Mouse (Mus musculus) induced T-regulatory cell, adult 2 months (primary cell): ENCODE results near the gene Ppfia2.

ENCODE experiments used
- DNase-seq: peaks from one replicate; pipeline ENCODE4 v3.0.0-alpha.2; 2012; ENCODE audit warnings: low read depth

Ppfia2 gene

DNA sequence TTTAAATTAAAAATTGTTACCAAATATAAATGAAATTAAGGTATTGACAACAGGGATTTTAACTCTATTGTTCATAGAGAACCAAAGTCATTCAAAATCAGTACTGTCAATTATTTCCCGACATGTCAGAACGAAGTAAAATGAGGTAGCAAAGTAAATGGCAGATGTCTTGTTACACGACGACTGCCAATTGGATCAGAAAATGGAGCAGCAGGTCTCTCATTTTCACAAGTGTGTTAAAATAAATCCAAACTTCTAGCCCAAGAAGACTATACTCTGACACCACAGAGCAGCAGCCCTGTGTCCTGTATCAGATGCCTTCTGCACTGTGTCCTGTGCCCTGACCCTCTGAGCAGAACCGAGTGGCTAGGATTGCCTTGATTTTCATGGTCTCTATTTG, 454.2 kb downstream of the Ppfia2 start:
- DNase-seq = no peak

DNA sequence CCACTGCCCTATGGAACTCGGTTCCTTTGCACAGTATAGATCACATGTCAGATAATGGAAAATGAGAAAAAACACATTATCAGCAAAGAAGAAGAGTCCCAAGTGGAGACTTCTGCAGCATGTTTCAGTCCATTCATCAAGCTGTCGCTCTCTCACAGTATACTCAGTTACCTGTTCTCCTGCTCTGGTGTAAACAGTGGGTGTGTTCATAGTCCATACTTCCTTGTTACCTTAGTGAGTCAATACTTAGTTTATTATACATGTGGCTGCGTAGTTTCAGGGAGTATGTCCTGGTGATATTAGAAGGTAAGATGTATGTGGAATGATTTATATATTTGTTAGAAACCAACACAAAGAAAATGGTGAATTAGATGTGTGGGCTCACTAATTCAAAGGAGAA, 454.7 kb downstream of the Ppfia2 start:
- DNase-seq = no peak

DNA sequence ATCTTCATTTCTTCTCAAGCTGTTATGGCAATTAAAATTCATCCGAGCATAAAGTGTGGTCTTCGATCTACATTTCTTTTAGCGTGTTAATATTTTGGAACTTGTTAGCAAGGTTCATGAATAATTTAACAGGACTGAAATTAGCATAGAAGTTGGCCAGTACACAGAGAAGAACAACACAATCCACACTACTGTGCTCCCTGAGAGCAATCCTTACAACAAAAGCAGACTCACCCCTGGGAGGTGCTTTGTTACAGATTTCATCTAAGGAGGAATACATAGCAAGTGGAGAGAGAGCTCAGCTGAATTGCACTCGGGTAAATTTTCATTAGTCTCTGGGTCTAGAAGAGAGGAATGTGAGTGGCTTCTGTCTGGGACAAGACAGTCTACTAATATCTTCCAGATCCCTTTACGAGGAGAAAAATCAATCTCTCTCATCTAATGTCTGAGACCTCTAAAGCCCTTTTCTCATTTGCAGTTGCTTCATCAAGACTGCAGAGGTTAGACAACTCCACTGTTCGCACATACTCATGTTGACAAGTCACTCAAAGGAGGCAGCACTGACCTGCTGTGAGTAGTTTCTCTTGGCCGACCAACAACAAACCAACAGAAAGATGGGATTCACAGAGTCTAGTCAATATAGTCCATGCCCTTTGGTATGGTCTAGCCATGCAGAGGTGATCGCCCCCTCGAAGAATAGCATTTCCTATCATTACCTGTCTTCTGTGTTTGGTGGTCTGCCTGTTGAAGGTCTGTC, 458.6 kb downstream of the Ppfia2 start:
- DNase-seq = no peak

DNA sequence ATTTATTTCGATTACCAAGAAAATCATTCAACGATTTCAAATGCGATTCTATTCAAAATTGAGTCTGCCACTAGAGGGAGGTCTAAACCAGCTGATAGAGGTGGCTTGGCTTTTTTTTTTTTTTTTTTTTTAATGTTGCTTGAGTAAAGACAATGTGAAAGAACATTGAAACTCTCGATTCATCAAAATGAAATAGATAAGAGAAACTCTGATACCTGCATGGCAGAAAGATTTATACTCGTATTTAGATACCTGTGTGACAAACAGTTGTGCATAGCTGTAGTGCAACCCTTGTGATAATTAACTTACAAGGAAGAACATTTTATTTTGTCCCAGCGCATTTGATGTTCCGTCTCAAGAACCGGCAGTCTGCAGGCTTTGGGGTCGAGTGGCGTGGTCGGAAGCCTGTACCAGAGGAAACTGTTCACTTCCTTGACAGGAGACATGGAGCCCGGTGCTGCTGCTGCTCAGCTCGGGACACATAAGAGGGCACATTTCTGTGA, 462.5 kb downstream of the Ppfia2 start:
- DNase-seq = no peak

DNA sequence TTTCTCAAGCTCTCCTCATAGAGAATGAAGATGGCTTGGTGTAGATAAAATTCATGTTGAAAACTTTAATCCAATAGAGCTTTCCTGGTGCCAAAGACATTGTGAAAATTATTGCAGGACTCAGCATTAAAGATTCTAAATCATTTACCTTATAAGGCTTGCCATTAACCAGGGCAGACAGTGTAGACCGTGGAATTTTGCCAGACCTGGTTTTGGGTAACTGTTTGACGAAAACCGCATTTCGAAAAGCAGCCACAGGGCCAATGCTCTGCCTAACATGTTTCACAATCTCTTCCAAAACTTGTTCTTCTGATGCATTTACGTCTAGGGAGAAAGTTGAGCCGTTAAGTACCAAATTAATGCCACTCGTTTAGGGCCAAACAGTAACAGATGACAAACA, 466.9 kb downstream of the Ppfia2 start:
- no peak for DNase-seq

DNA sequence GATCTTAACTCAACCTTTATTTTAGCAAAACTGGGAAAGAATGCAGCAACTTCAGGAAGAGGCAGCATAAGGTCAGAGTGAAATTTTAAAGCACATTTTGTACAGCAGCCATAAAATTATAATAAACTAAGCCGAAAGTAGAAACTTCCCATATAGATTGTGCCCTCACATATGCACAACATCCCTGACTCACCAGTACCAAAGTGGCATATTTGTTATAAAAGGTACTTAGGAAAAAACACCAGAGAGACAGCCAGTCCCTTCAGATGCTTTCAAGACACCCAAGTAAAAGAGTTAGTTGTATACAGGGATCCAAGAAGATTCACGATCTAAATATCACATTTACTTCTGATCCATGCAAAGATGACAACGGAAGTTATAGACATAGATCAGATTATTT, 468.7 kb downstream of the Ppfia2 start:
- DNase-seq = no peak

DNA sequence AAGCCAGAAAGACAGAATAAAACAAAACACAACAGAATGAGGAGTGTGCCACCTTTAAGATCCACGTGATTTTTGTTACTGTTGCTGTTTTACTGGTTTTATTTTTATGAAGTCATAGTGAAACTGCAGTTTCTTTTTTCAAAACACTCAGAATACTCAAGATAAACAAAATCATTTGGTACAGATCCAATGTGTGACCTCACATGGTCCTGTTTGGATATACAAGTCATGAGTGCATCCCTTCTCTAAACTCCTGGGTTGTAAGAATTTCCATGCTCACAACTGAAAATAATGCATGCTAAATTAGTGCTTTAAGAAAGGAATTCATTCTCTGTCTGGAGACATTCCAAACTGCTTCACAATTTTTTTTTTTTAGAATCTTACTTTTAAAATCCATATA, 469.3 kb downstream of the Ppfia2 start:
- no peak for DNase-seq

DNA sequence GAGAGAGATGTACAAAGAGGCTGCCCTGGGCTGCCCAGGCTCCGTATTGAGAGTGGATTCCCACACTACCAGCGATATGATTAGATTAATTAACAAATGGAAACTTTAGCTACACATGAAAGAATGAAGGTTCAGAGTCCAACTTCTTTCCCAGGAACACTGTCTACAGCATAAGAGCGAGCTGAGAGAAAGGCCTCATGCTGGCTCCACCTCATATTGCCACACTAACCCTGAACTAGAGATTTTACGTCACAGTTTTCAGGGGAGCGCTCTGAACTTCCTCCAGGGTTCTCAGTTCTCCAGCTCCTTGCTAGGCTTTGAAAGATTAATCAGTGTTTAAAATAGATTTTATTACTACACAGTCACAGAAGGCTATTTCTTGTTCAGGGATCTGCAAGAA, 471.2 kb downstream of the Ppfia2 start:
- DNase-seq = no peak

DNA sequence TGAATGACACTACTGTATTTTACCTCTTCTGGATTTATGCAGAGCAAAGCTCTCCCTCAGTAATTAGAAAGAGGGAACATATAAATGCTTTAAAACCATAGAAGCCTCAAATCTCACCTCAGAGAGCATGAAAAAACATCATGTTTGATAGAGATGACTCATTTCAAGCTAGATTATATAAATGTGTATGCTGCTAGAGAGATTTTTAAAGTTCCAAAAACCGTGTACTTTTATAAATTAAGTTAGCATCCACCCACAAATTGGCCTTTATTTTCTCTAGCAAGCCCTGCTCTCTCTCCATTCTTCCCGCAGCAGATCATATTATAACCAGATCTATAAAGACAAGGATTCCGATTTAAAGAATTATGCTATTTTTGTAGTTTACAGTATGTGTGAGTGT, 488.9 kb downstream of the Ppfia2 start:
- no peak for DNase-seq

DNA sequence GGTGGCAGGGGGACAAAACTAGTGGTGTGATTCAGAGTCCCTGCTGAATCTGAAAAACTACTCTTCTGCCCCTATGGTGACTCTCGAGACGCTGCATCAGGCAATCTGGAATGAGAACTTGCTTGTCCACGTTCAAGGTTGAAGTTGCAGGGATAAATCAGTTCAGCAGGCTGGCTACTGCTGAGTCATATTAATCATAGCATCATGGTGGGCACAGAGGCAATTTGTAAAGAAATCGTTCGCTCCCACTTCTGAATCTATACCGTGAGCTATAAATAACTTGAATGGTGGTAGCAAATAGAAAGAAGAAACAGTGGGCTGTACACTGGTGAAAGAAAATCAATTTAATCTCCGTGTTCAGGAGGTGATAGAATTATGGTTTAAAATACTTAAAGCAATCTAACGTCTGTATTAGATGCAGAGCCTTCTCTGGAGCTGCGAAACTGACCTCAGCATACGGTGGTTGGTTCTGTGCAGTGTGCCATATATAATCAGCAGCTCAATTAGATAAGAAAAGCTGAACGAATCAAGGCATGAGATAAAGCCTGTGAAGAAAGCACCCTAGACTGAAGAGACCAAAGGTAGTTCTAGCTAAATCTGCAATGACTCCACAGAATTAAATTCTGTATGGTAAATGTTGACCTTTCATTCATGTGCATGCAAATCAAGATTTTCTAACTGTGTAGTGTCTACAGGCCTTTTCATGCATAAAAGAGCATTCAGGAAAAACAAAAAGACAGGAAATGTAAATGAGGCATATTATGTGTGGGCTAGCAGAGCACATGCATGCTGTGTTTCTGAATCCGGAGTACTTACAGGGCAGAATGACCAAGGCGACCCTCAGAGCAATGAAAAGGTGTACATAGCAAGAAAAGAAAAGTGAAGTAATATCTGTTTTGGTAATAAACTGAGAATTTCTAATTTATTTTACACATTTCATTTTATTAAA, 505.3 kb downstream of the Ppfia2 start:
- DNase-seq = no peak
